Mouse (Mus musculus) intestine, embryonic 14.5 days (tissue): ENCODE measurements around the gene Tceanc2. TPM values are rescaled to one million over a fixed set of nuclear protein-coding genes. Genes with fewer than 3 reads are reported as not detected.

ENCODE experiments used
- ATAC-seq: fragments of 200-750 bp; cut with Nextera tagmentation; replicated peaks from 2 replicates; pipeline ENCODE4 v1.8.0; 2017; ENCODE audit warnings: low read depth, moderate number of reproducible peaks, moderate TSS enrichment, moderate library complexity; ENCODE audit not compliant: low FRiP score, low TSS enrichment
- DNase-seq: peaks from one replicate; pipeline ENCODE4 v3.0.0-alpha.2; 2018; ENCODE audit warnings: low spot score
- H3K27ac ChIP-seq: fragments of 300-500 bp; sonication (generic); 2 replicates; pipeline ENCODE4 v1.5.1; 2014; ENCODE audit warnings: low read depth, mild to moderate bottlenecking, control low read depth
- H3K27me3 ChIP-seq: fragments of 300-500 bp; sonication (generic); replicated peaks from 2 replicates; pipeline ENCODE4 v1.6.1; 2014; ENCODE audit warnings: low read length, control low read depth; ENCODE audit not compliant: control insufficient read depth, insufficient read depth
- H3K36me3 ChIP-seq: fragments of 300-500 bp; sonication (generic); 2 replicates; pipeline ENCODE4 v1.6.1; 2014; ENCODE audit warnings: low read length, control low read depth; ENCODE audit not compliant: control insufficient read depth, insufficient read depth
- H3K4me1 ChIP-seq: fragments of 300-500 bp; sonication (generic); replicated peaks from 2 replicates; pipeline ENCODE4 v1.6.1; 2014; ENCODE audit warnings: low read length, control low read depth, mixed read lengths; ENCODE audit not compliant: control insufficient read depth, insufficient read depth
- H3K4me2 ChIP-seq: fragments of 300-500 bp; sonication (generic); 2 replicates; pipeline ENCODE4 v1.6.1; 2014; ENCODE audit warnings: low read length
- H3K4me3 ChIP-seq: fragments of 300-500 bp; sonication (generic); 2 replicates; pipeline ENCODE4 v1.5.1; 2014; ENCODE audit warnings: low read depth, low read length, control low read depth, mixed read lengths
- H3K9ac ChIP-seq: fragments of 300-500 bp; sonication (generic); 2 replicates; pipeline ENCODE4 v1.6.1; 2014; ENCODE audit warnings: mild to moderate bottlenecking, low read length
- H3K9me3 ChIP-seq: fragments of 300-500 bp; sonication (generic); 2 replicates; pipeline ENCODE4 v1.6.1; 2016; ENCODE audit warnings: low read length, control low read depth; ENCODE audit not compliant: control insufficient read depth
- WGBS: fragments of 180-500 bp; shearing (Covaris S2); extraction: QIAGEN DNeasy Blood & Tissue Kit; methylation state at CpG from one replicate; pipeline ENCODE4 v1.1.7; 2014; 5-methylcytosine and 5-hydroxymethylcytosine counted together
- polyA plus RNA-seq: library from polyadenylated mRNA; unstranded; fragments of >200 nt; fragmentation: Nextera tagmentation; extraction: Ambion mirVana; gene quantifications from 2 replicates; pipeline ENCODE4 v1.2.1, GENCODE M21; 2014

Tceanc2 gene
- polyA plus RNA-seq, 1 experiment from 2014 or later: 18.9 TPM

- Histone ChIP-seq H3K9me3 (no peaks in the 10 kb centered on the region), H3K36me3 (no peaks in the 10 kb centered on the region), H3K27me3 (no peaks in the 10 kb centered on the region), H3K4me3 (no peak overlapping the region), H3K9ac (no peak overlapping the region), H3K4me2 (no peak overlapping the region), H3K4me1 (peaks cover 21% of the 10 kb centered on the region; the same call in 1 of the 2 replicates), H3K27ac (peak overlapping the region; percentile 55; the same call in 1 of the 2 replicates)
- ATAC-seq (no peak), DNase-seq (no peak)
- 44% methylated on average over 13 of the region's 13 CpGs for WGBS
Observed at GRCm38 (mm10) chr4:107126891-107127524, 51.9 kb downstream of the Tceanc2 start.

GRCm38 (mm10) chr4:107126389-107126788, 52.5 kb downstream of the Tceanc2 start:
- Histone ChIP-seq H3K9ac (no peak overlapping the region), H3K9me3 (no peaks in the 10 kb centered on the region), H3K4me3 (no peak overlapping the region), H3K36me3 (no peaks in the 10 kb centered on the region), H3K27me3 (no peaks in the 10 kb centered on the region), H3K27ac (no peak overlapping the region), H3K4me2 (no peak overlapping the region), H3K4me1 (peaks cover 21% of the 10 kb centered on the region; the same call in 1 of the 2 replicates)
- no peak for ATAC-seq
- no peak for DNase-seq
- WGBS: 66% methylated on average over 10 of the region's 10 CpGs

- H3K9me3 ChIP-seq: no peaks in the 10 kb centered on the region
- no peak overlapping the region for H3K9ac ChIP-seq
- ATAC-seq: no peak
- DNase-seq: no peak
- H3K27ac ChIP-seq: no peak overlapping the region
- no peak overlapping the region for H3K4me2 ChIP-seq
- 63% methylated on average over 5 of the region's 5 CpGs for WGBS
- no peak overlapping the region for H3K4me3 ChIP-seq
- peaks cover 12% of the 10 kb centered on the region; the same call in 1 of the 2 replicates for H3K4me1 ChIP-seq
- H3K36me3 ChIP-seq: no peaks in the 10 kb centered on the region
- H3K27me3 ChIP-seq: no peaks in the 10 kb centered on the region
Observed at GRCm38 (mm10) chr4:107125101-107125500, 53.8 kb downstream of the Tceanc2 start.

GRCm38 (mm10) chr4:107124376-107124775, 54.5 kb downstream of the Tceanc2 start:
- Histone ChIP-seq H3K9ac (no peak overlapping the region), H3K36me3 (no peaks in the 10 kb centered on the region), H3K4me1 (peaks cover 12% of the 10 kb centered on the region; the same call in 1 of the 2 replicates), H3K27ac (no peak overlapping the region), H3K9me3 (no peaks in the 10 kb centered on the region), H3K4me2 (no peak overlapping the region), H3K4me3 (no peak overlapping the region), H3K27me3 (no peaks in the 10 kb centered on the region)
- no peak for ATAC-seq
- no peak for DNase-seq
- 50% methylated on average over 7 of the region's 7 CpGs for WGBS

- DNase-seq: no peak
- WGBS: 61% methylated on average over 12 of the region's 12 CpGs
Observed at GRCm38 (mm10) chr4:107121165-107121943, 57.6 kb downstream of the Tceanc2 start.

GRCm38 (mm10) chr4:107120676-107121075, 58.2 kb downstream of the Tceanc2 start:
- H3K4me2 ChIP-seq: no peak overlapping the region
- no peak for DNase-seq
- H3K27me3 ChIP-seq: no peaks in the 10 kb centered on the region
- H3K9me3 ChIP-seq: no peaks in the 10 kb centered on the region
- no peaks in the 10 kb centered on the region for H3K4me1 ChIP-seq
- H3K36me3 ChIP-seq: no peaks in the 10 kb centered on the region
- no peak overlapping the region for H3K9ac ChIP-seq
- H3K4me3 ChIP-seq: no peak overlapping the region
- WGBS: 83% methylated on average over 6 of the region's 6 CpGs
- H3K27ac ChIP-seq: no peak overlapping the region
- 0 out of 2 replicates have a peak, but pooled peaks have one; percentile 17 for ATAC-seq

More at GRCm38 (mm10) chr4:107121165-107121943, 57.6 kb downstream of the Tceanc2 start:
- Histone ChIP-seq H3K27ac (no peak overlapping the region), H3K4me2 (no peak overlapping the region), H3K4me1 (no peaks in the 10 kb centered on the region), H3K36me3 (no peaks in the 10 kb centered on the region), H3K9ac (no peak overlapping the region), H3K27me3 (no peaks in the 10 kb centered on the region), H3K4me3 (no peak overlapping the region), H3K9me3 (no peaks in the 10 kb centered on the region)
- ATAC-seq: no peak

- no peak overlapping the region for H3K9ac ChIP-seq
- H3K4me3 ChIP-seq: no peak overlapping the region
- DNase-seq (no peak), ATAC-seq (no peak)
- H3K4me2 ChIP-seq: no peak overlapping the region
- H3K36me3 ChIP-seq: no peaks in the 10 kb centered on the region
- H3K4me1 ChIP-seq: no peaks in the 10 kb centered on the region; the same call in 1 of the 2 replicates
- no peak overlapping the region for H3K27ac ChIP-seq
- H3K9me3 ChIP-seq: no peaks in the 10 kb centered on the region
- WGBS: 54% methylated on average over 4 of the region's 4 CpGs
- H3K27me3 ChIP-seq: no peaks in the 10 kb centered on the region
Observed at GRCm38 (mm10) chr4:107119056-107119455, 59.9 kb downstream of the Tceanc2 start.

- Histone ChIP-seq H3K9me3 (no peaks in the 10 kb centered on the region), H3K27ac (no peak overlapping the region), H3K4me2 (no peak overlapping the region), H3K36me3 (no peaks in the 10 kb centered on the region), H3K4me1 (no peaks in the 10 kb centered on the region; the same call in 1 of the 2 replicates), H3K4me3 (no peak overlapping the region), H3K27me3 (no peaks in the 10 kb centered on the region), H3K9ac (no peak overlapping the region)
- 82% methylated on average over 2 of the region's 2 CpGs for WGBS
- ATAC-seq: no peak
- DNase-seq: no peak
Observed at GRCm38 (mm10) chr4:107117741-107118385, 61.1 kb downstream of the Tceanc2 start.
